Mouse (Mus musculus) adrenal gland, adult 8-10 months (tissue): ENCODE measurements at regions not wholly inside any gene's neighbourhood (a gene's known extent, or its start where the extent isn't known, plus 50 kb on each side); places are given as distances from the start of the nearest gene placed in this dataset.

Experiments
- DNase-seq: peaks from one replicate; pipeline ENCODE4 v3.0.0; 2022

DNA sequence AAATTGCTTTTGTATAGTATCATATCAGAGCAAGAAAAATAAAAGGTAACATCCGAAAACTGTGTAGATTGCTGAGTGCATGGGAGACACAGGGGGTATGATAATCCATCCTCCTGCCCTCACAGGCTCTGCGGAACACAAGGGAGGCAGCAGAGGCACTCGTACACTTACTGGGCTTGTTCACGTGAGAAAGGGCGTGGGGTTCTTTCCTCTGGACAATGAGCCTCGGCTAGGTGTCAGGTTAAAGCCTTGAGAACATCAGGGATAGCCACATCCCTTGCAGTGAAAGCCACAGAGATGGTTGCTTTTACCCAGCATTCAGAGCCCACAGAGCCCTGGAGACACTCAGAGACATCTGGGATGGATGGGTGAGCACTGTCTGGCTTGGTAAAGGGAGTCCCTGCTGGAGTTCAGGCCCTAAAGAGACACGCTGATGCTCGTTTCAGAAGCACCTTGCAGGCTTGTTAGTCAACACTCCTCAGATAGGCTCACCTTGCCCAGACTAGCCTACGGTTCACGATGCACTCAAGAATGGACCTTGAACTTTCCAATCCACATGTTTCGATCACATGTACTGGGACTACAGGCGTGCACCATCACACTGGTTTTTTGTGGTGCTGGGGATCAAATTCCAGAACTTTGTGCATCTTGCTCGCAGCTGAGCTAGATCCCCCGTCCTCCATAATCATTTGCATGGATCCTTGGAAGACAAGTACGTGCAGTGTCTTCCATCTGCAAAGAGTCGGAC, 83.5 kb upstream of the Spin1 start:
- DNase-seq: no peak

- no peak for DNase-seq
Observed at GRCm38 (mm10) chr13:51017727-51018321, 82.9 kb upstream of the Spin1 start.

- no peak for DNase-seq
Observed at GRCm38 (mm10) chr13:51018366-51018765, 82.3 kb upstream of the Spin1 start.

DNA sequence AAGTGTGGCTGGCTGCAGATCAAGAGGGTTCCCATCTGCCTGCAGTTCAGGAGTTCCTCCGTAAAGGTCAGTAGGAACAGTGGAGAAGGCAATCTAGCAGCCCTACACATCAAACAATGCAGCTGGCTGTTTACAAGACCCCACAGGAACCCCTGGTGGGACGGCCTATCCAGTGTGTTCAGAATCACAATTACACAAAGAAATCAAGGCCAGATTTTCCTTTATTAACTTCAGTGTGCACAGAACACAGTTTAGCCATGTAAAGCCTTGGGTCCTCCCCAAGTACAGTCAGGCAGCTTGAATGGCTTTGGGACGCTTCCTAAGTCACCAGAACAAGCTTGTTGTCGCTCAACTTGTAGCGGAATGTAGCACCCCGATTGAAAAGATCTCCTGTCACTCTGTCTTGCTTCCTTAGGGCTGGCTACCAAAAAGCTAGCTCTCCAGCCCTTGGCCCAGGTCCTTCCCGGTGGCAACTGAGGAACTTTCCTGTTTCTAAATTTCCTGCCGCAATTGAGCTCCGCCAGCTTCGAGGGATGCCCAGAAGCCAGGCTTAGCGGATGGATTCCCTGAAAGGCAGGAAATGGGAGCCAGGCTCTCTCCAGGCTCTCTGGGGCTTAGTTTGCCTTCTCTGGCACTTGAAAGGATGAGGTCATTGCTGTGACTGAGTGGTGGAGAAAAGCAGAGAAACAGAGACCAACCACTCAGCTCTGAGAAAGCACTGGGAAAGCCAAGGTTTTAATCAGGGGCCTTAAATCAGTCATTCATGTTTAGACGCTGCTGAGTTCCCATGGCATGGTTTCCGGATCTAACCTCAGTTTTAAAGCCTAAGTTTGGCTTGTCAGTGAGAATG, 78.1 kb upstream of the Spin1 start:
- DNase-seq: no peak

- no peak for DNase-seq
Observed at GRCm38 (mm10) chr13:51023271-51023670, 77.4 kb upstream of the Spin1 start.

DNA sequence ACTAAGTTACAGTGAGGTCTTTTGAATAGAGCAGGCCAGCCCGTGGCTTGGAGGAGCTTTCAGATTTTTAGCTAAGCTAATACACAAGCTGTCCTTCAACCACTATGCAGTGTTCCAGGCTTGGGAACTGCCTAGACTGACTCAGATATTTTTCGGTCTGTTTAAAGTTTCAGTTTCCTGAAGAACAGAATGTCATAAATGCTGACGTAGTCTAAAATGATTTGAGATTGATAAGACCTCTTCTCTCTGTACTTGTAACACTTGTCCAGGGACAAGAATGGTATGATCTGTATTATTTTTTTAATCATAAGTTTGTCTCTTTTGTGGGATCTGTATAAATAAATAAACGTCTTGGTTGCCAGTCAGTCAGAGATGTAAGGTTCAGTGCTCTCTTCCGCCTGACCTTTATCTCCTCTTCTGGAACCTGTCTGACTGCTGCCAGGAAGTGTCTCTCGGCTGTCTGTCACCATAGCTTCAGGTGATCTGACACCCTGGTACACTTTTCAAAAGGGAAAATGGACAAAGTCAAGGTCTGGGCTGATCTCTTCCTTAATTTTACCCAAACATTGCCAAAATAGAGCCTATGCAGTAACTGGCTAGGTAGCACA, 74.3 kb upstream of the Spin1 start:
- no peak for DNase-seq

- DNase-seq: no peak
Observed at GRCm38 (mm10) chr13:51037850-51038450, 62.7 kb upstream of the Spin1 start.

- DNase-seq: no peak
Observed at GRCm38 (mm10) chr13:51038955-51039354, 61.7 kb upstream of the Spin1 start.

DNA sequence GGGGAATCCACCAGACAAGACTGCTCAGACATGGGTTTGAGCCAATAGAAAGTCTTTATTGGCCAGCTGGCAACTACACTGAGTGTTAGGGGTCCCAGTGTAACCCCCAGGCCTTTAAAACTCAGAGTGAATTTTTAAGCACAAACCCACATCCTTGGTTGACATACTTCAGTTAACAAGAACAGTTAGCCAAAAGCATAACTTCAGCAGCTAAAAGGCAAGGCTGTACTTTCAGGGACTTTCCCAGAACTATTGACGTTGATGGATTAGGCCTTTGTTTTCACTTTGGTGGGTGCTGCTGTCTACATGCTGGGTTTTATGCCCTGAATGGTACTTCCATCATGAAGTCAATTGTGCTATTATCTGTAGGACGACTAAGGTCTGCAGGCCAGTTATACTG, 59.6 kb upstream of the Spin1 start:
- DNase-seq: no peak

DNA sequence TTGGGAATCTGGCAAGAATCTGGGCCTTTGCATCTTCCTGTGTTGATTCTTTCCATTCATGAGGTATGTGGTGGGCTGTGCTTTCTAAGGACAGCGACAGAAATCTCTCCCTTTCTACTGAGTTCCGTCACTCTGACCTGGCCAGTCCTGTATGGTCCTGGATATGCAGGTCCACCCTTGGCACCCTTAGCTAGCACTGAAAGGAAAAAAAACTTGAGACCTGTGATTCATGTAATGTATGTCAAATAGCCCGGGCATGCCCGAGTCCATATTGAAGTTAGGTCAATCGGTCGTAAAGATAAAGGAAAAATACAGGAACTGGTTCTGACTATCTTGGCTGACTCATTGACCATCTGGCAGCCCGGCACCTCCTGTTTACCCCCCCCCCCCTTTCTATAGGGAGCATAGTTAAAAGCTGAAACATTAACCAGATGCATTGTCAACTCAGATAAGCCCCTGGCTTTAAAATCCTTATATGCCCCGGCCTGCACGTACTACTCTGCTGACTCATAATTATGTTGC, 57.7 kb upstream of the Spin1 start:
- no peak for DNase-seq
